Mouse (Mus musculus) kidney, adult 2 months (tissue): ENCODE data around the gene Cnst. TPM values are rescaled to one million over a fixed set of nuclear protein-coding genes. Genes with fewer than 3 reads are reported as not detected.

Source experiments
- DNase-seq: peaks from one replicate; pipeline ENCODE4 v3.0.0; 2021
- H3K27ac ChIP-seq: fragments of 200-500 bp; 2 replicates; pipeline ENCODE4 v1.5.1; 2012; ENCODE audit warnings: low read depth, low read length, control low read depth, inconsistent platforms; ENCODE audit not compliant: insufficient read depth
- H3K27me3 ChIP-seq: fragments of 200-500 bp; replicated peaks from 2 replicates; pipeline ENCODE4 v1.6.1; 2012; ENCODE audit warnings: mild to moderate bottlenecking, moderate library complexity, low read length, inconsistent platforms; ENCODE audit not compliant: control insufficient read depth, insufficient read depth
- H3K36me3 ChIP-seq: fragments of 200-500 bp; 2 replicates; pipeline ENCODE4 v1.6.1; 2012; ENCODE audit warnings: mild to moderate bottlenecking, moderate library complexity, low read length, inconsistent platforms; ENCODE audit not compliant: control insufficient read depth, insufficient read depth
- H3K4me1 ChIP-seq: fragments of 200-500 bp; 2 replicates; pipeline ENCODE4 v1.6.1; 2011; ENCODE audit warnings: low read length; ENCODE audit not compliant: control insufficient read depth, insufficient read depth
- H3K4me3 ChIP-seq: fragments of 200-500 bp; 2 replicates; pipeline ENCODE4 v1.5.1; 2011; ENCODE audit warnings: mild to moderate bottlenecking, low read depth, low read length, control low read depth; ENCODE audit not compliant: insufficient read depth
- CTCF ChIP-seq: fragments of 200-500 bp; conservative IDR thresholded peaks from 2 replicates; pipeline ENCODE4 v1.5.1; 2011; ENCODE audit warnings: low read depth, mild to moderate bottlenecking, control low read depth, low read length, moderate library complexity, mixed read lengths; ENCODE audit not compliant: insufficient read depth, insufficient read length
- POLR2A ChIP-seq: fragments of 200-500 bp; IDR thresholded peaks from one replicate; pipeline ENCODE4 v1.6.1; 2011; ENCODE audit warnings: low read depth, low read length, control low read depth
- WGBS: fragments of 180-500 bp; shearing (Covaris S2); methylation state at CpG from one replicate; pipeline ENCODE4 v1.1.7; 2018; 5-methylcytosine and 5-hydroxymethylcytosine counted together
- polyA plus RNA-seq: library from polyadenylated mRNA; depleted of rRNA; stranded (reverse); fragments of >200 nt; gene quantifications from 2 replicates; pipeline ENCODE4 v1.2.3, GENCODE M21; 2012

Cnst gene
- polyA plus RNA-seq, 1 experiment, result 11.1 TPM

- no peak overlapping the region for H3K27ac ChIP-seq
- 88% methylated on average over 3 of the region's 3 CpGs for WGBS
- DNase-seq, result no peak
- H3K4me1 ChIP-seq, result peaks cover 17% of the 10 kb centered on the region; the same call in 1 of the 2 replicates
- H3K4me3 ChIP-seq, result no peak overlapping the region
- H3K27me3 ChIP-seq, result no peaks in the 10 kb centered on the region
- H3K36me3 ChIP-seq, result no peaks in the 10 kb centered on the region
- TF ChIP-seq POLR2A (no peak), CTCF (no peak)
These were observed 10.8 kb downstream of the Cnst start for GRCm38 (mm10) chr1:179556921-179557320.

- WGBS, result 43% methylated on average over 11 of the region's 11 CpGs
- peak; percentile 73 for DNase-seq
- H3K27me3 ChIP-seq, result no peaks in the 10 kb centered on the region
- H3K27ac ChIP-seq, result peak overlapping the region; percentile 57
- peaks cover 9% of the 10 kb centered on the region; the same call in 1 of the 2 replicates for H3K4me1 ChIP-seq
- H3K36me3 ChIP-seq, result no peaks in the 10 kb centered on the region
- no peak for TF ChIP-seq POLR2A
- no peak for TF ChIP-seq CTCF
- H3K4me3 ChIP-seq, result no peak overlapping the region
These were observed 13.4 kb downstream of the Cnst start for GRCm38 (mm10) chr1:179559446-179560194.

GRCm38 (mm10) chr1:179560845-179561430, 14.8 kb downstream of the Cnst start:
- Histone ChIP-seq H3K27ac (peak overlapping the region; percentile 13; the same call in 1 of the 2 replicates), H3K4me1 (peaks cover 9% of the 10 kb centered on the region; the same call in 1 of the 2 replicates)
- DNase-seq, result peak; percentile 29

GRCm38 (mm10) chr1:179563211-179563610, 17.0 kb downstream of the Cnst start:
- TF ChIP-seq POLR2A (no peak), CTCF (no peak)
- no peak overlapping the region for H3K4me3 ChIP-seq
- peaks cover 9% of the 10 kb centered on the region; the same call in 1 of the 2 replicates for H3K4me1 ChIP-seq
- DNase-seq, result no peak
- no peaks in the 10 kb centered on the region for H3K27me3 ChIP-seq
- 86% methylated on average over 4 of the region's 4 CpGs for WGBS
- H3K36me3 ChIP-seq, result no peaks in the 10 kb centered on the region
- no peak overlapping the region for H3K27ac ChIP-seq

More at GRCm38 (mm10) chr1:179560845-179561430, 14.8 kb downstream of the Cnst start:
- WGBS, result 77% methylated on average over 6 of the region's 6 CpGs
- TF ChIP-seq POLR2A (no peak), CTCF (no peak)
- no peaks in the 10 kb centered on the region for H3K36me3 ChIP-seq
- no peak overlapping the region for H3K4me3 ChIP-seq
- H3K27me3 ChIP-seq, result no peaks in the 10 kb centered on the region

GRCm38 (mm10) chr1:179563926-179564325, 17.8 kb downstream of the Cnst start:
- peak; percentile 38 for DNase-seq
- WGBS, result 62% methylated on average over 5 of the region's 5 CpGs
- H3K36me3 ChIP-seq, result no peaks in the 10 kb centered on the region
- no peak overlapping the region for H3K4me3 ChIP-seq
- no peaks in the 10 kb centered on the region for H3K27me3 ChIP-seq
- no peak for TF ChIP-seq CTCF
- TF ChIP-seq POLR2A, result no peak
- peaks cover 12% of the 10 kb centered on the region for H3K4me1 ChIP-seq
- H3K27ac ChIP-seq, result no peak overlapping the region

- Histone ChIP-seq H3K36me3 (no peaks in the 10 kb centered on the region), H3K27me3 (no peaks in the 10 kb centered on the region), H3K4me3 (no peak overlapping the region), H3K4me1 (peaks cover 8% of the 10 kb centered on the region), H3K27ac (no peak overlapping the region)
- WGBS, result 62% methylated on average over 7 of the region's 7 CpGs
- TF ChIP-seq POLR2A (no peak), CTCF (no peak)
- no peak for DNase-seq
These were observed 21.4 kb downstream of the Cnst start for GRCm38 (mm10) chr1:179567558-179567957.

- Histone ChIP-seq H3K27ac (no peak overlapping the region), H3K27me3 (no peaks in the 10 kb centered on the region), H3K4me1 (peaks cover 8% of the 10 kb centered on the region), H3K4me3 (no peak overlapping the region), H3K36me3 (no peaks in the 10 kb centered on the region)
- 63% methylated on average over 4 of the region's 4 CpGs for WGBS
- no peak for DNase-seq
- TF ChIP-seq POLR2A (no peak), CTCF (no peak)
These were observed 22.7 kb downstream of the Cnst start for GRCm38 (mm10) chr1:179568690-179569398.
